Mouse (Mus musculus): ENCODE results near the gene Epsti1. TPM values are rescaled to one million over a fixed set of nuclear protein-coding genes. Genes with fewer than 3 reads are reported as not detected.

Gene Epsti1
- polyA plus RNA-seq (2016; fragmentation: Nextera tagmentation; extraction: Ambion mirVana), result 0.29 and 0.45 TPM in 2 replicates

GRCm38 (mm10) chr14:77904171-77904762 lies at the start of gene Epsti1:
Epsti1 (plus strand) TSS chr14:77904239.
- Histone ChIP-seq H3K4me1 (replicated peaks) (no peaks in the 10 kb centered on the region), H3K27ac (ENCODE audit: poor library complexity, severe bottlenecking) (no peak within 1 kb of the TSS), H3K4me3 (no peak within 1 kb of the TSS), H3K4me2 (peak within 1 kb of the TSS; percentile 42), H3K36me3 (no peaks in the 10 kb centered on the region), H3K27me3 (replicated peaks) (no peaks in the 10 kb centered on the region), H3K9me3 (replicated peaks) (peaks cover 3% of the 10 kb centered on the region), H3K9ac (no peak within 1 kb of the TSS)
- no peak for ATAC-seq (ENCODE audit: insufficient number of reproducible peaks, low FRiP score)
- WGBS, result 49% methylated on average over 15 of the region's 15 CpGs

GRCm38 (mm10) chr14:77859894-77860293 lies 44.1 kb upstream of the Epsti1 start:
- Histone ChIP-seq H3K27me3 (replicated peaks) (no peaks in the 10 kb centered on the region), H3K9me3 (replicated peaks) (0 out of 2 replicates have a peak, but pooled peaks cover 2% of the 10 kb centered on the region)
- WGBS, result 93% methylated on average over 1 of the region's 1 CpGs

GRCm38 (mm10) chr14:77860841-77861560 lies 43.0 kb upstream of the Epsti1 start:
- ATAC-seq (ENCODE audit: insufficient number of reproducible peaks, low FRiP score), result no peak
- Histone ChIP-seq H3K9ac (no peak overlapping the region), H3K27me3 (replicated peaks) (no peaks in the 10 kb centered on the region), H3K4me1 (replicated peaks) (no peaks in the 10 kb centered on the region; the same call in 1 of the 2 replicates), H3K9me3 (replicated peaks) (no peaks in the 10 kb centered on the region), H3K27ac (ENCODE audit: poor library complexity, severe bottlenecking) (no peak overlapping the region), H3K36me3 (peaks cover 4% of the 10 kb centered on the region; the same call in 1 of the 2 replicates), H3K4me3 (no peak overlapping the region), H3K4me2 (no peak overlapping the region)
- WGBS, result 56% methylated on average over 5 of the region's 5 CpGs

More at GRCm38 (mm10) chr14:77859894-77860293, 44.1 kb upstream of the Epsti1 start:
- Histone ChIP-seq H3K9ac (no peak overlapping the region), H3K4me3 (no peak overlapping the region), H3K36me3 (peaks cover 7% of the 10 kb centered on the region), H3K4me1 (replicated peaks) (no peaks in the 10 kb centered on the region; the same call in 1 of the 2 replicates), H3K4me2 (no peak overlapping the region), H3K27ac (ENCODE audit: poor library complexity, severe bottlenecking) (no peak overlapping the region)
- ATAC-seq (ENCODE audit: insufficient number of reproducible peaks, low FRiP score), result no peak

- no peak overlapping the region for H3K27ac ChIP-seq (ENCODE audit: poor library complexity, severe bottlenecking)
- no peak for ATAC-seq (ENCODE audit: insufficient number of reproducible peaks, low FRiP score)
- no peak overlapping the region for H3K4me2 ChIP-seq
- no peak overlapping the region for H3K9ac ChIP-seq
- 79% methylated on average over 3 of the region's 3 CpGs for WGBS
- no peaks in the 10 kb centered on the region for H3K9me3 ChIP-seq (replicated peaks)
- no peaks in the 10 kb centered on the region; the same call in 1 of the 2 replicates for H3K4me1 ChIP-seq (replicated peaks)
- no peaks in the 10 kb centered on the region for H3K36me3 ChIP-seq
- H3K27me3 ChIP-seq (replicated peaks), result no peaks in the 10 kb centered on the region
- no peak overlapping the region for H3K4me3 ChIP-seq
Observed at GRCm38 (mm10) chr14:77864051-77864450, 40.0 kb upstream of the Epsti1 start.

- Histone ChIP-seq H3K4me2 (no peak overlapping the region), H3K4me1 (replicated peaks) (no peaks in the 10 kb centered on the region; the same call in 1 of the 2 replicates), H3K9ac (no peak overlapping the region), H3K4me3 (no peak overlapping the region), H3K9me3 (replicated peaks) (no peaks in the 10 kb centered on the region), H3K27ac (ENCODE audit: poor library complexity, severe bottlenecking) (no peak overlapping the region), H3K36me3 (no peaks in the 10 kb centered on the region), H3K27me3 (replicated peaks) (no peaks in the 10 kb centered on the region)
- 89% methylated on average over 6 of the region's 6 CpGs for WGBS
- ATAC-seq (ENCODE audit: insufficient number of reproducible peaks, low FRiP score), result no peak
Observed at GRCm38 (mm10) chr14:77864510-77864909, 39.5 kb upstream of the Epsti1 start.

GRCm38 (mm10) chr14:77867601-77868000 lies 36.4 kb upstream of the Epsti1 start:
- no peak overlapping the region for H3K9ac ChIP-seq
- no peaks in the 10 kb centered on the region for H3K9me3 ChIP-seq (replicated peaks)
- H3K4me2 ChIP-seq, result no peak overlapping the region
- 90% methylated on average over 5 of the region's 5 CpGs for WGBS
- no peaks in the 10 kb centered on the region for H3K27me3 ChIP-seq (replicated peaks)
- no peak for ATAC-seq (ENCODE audit: insufficient number of reproducible peaks, low FRiP score)
- H3K4me1 ChIP-seq (replicated peaks), result no peaks in the 10 kb centered on the region
- H3K27ac ChIP-seq (ENCODE audit: poor library complexity, severe bottlenecking), result no peak overlapping the region
- peaks cover 5% of the 10 kb centered on the region for H3K36me3 ChIP-seq
- no peak overlapping the region for H3K4me3 ChIP-seq

- ATAC-seq (ENCODE audit: insufficient number of reproducible peaks, low FRiP score), result no peak
- H3K9ac ChIP-seq, result no peak overlapping the region
- H3K4me1 ChIP-seq (replicated peaks), result 0 out of 2 replicates have a peak, but pooled peaks cover 2% of the 10 kb centered on the region
- 85% methylated on average over 3 of the region's 3 CpGs for WGBS
- H3K9me3 ChIP-seq (replicated peaks), result no peaks in the 10 kb centered on the region
- no peaks in the 10 kb centered on the region for H3K27me3 ChIP-seq (replicated peaks)
- H3K4me2 ChIP-seq, result no peak overlapping the region
- peaks cover 5% of the 10 kb centered on the region for H3K36me3 ChIP-seq
- H3K4me3 ChIP-seq, result no peak overlapping the region
- no peak overlapping the region for H3K27ac ChIP-seq (ENCODE audit: poor library complexity, severe bottlenecking)
Observed at GRCm38 (mm10) chr14:77870926-77871325, 33.1 kb upstream of the Epsti1 start.

- H3K27me3 ChIP-seq (replicated peaks), result no peaks in the 10 kb centered on the region
- no peak overlapping the region for H3K9ac ChIP-seq
- peaks cover 5% of the 10 kb centered on the region for H3K36me3 ChIP-seq
- 89% methylated on average over 6 of the region's 6 CpGs for WGBS
- no peak overlapping the region for H3K4me3 ChIP-seq
- 0 out of 2 replicates have a peak, but pooled peaks cover 2% of the 10 kb centered on the region for H3K4me1 ChIP-seq (replicated peaks)
- H3K27ac ChIP-seq (ENCODE audit: poor library complexity, severe bottlenecking), result no peak overlapping the region
- H3K4me2 ChIP-seq, result no peak overlapping the region
- no peak for ATAC-seq (ENCODE audit: insufficient number of reproducible peaks, low FRiP score)
- no peaks in the 10 kb centered on the region for H3K9me3 ChIP-seq (replicated peaks)
Observed at GRCm38 (mm10) chr14:77871380-77871975, 32.6 kb upstream of the Epsti1 start.

- Histone ChIP-seq H3K27me3 (replicated peaks) (no peaks in the 10 kb centered on the region), H3K4me1 (replicated peaks) (0 out of 2 replicates have a peak, but pooled peaks cover 2% of the 10 kb centered on the region), H3K9ac (peak within 1 kb of the TSS; percentile 95), H3K4me2 (peak within 1 kb of the TSS; percentile 81), H3K36me3 (peaks cover 5% of the 10 kb centered on the region), H3K9me3 (replicated peaks) (no peaks in the 10 kb centered on the region), H3K4me3 (peak within 1 kb of the TSS; percentile 99), H3K27ac (ENCODE audit: poor library complexity, severe bottlenecking) (0 out of 2 replicates have a peak within 1 kb of the TSS, but pooled peaks have one; percentile 24)
- under 1% methylated on average over 44 of the region's 44 CpGs for WGBS
- ATAC-seq (ENCODE audit: insufficient number of reproducible peaks, low FRiP score), result peak; percentile 76
Observed at GRCm38 (mm10) chr14:77874304-77875241, 29.5 kb upstream of the Epsti1 start, which contains the start of gene Dnajc15. Dnajc15 (minus strand) TSS chr14:77875125.

- Histone ChIP-seq H3K4me2 (no peak overlapping the region), H3K4me3 (no peak overlapping the region), H3K36me3 (no peaks in the 10 kb centered on the region), H3K9me3 (replicated peaks) (no peaks in the 10 kb centered on the region), H3K9ac (no peak overlapping the region), H3K27me3 (replicated peaks) (no peaks in the 10 kb centered on the region), H3K4me1 (replicated peaks) (0 out of 2 replicates have a peak, but pooled peaks cover 2% of the 10 kb centered on the region), H3K27ac (ENCODE audit: poor library complexity, severe bottlenecking) (no peak overlapping the region)
- WGBS, result 79% methylated on average over 1 of the region's 1 CpGs
- no peak for ATAC-seq (ENCODE audit: insufficient number of reproducible peaks, low FRiP score)
Observed at GRCm38 (mm10) chr14:77876199-77876598, 27.8 kb upstream of the Epsti1 start.
